Mouse (Mus musculus): Measurements from ENCODE around the gene Lag3. TPM values are rescaled to one million over a fixed set of nuclear protein-coding genes. Genes with fewer than 3 reads are reported as not detected.
A peak's percentile ranks its signal among the peaks of the same experiment; 100 is the strongest.
"Not testable (repeated sequence)": the region's sequence is repeated elsewhere in the genome, so short reads cannot be mapped to it uniquely, and the experiment has no call there.

The Lag3 gene
- total RNA-seq, 2 experiments from 2014 or later = 1.2 to 2.1 TPM

- no peak for DNase-seq (ENCODE audit: low spot score in 2 of 2)
Measured at GRCm38 (mm10) chr6:124901851-124902250, 9.7 kb downstream of the Lag3 start.

- DNase-seq (ENCODE audit: low spot score in 2 of 2) = peak; percentile 31 to 44
Measured at GRCm38 (mm10) chr6:124900801-124901480, 10.6 kb downstream of the Lag3 start.

- no peak for DNase-seq (ENCODE audit: low spot score in 2 of 2)
Measured at GRCm38 (mm10) chr6:124900056-124900800, 11.3 kb downstream of the Lag3 start.

DNA sequence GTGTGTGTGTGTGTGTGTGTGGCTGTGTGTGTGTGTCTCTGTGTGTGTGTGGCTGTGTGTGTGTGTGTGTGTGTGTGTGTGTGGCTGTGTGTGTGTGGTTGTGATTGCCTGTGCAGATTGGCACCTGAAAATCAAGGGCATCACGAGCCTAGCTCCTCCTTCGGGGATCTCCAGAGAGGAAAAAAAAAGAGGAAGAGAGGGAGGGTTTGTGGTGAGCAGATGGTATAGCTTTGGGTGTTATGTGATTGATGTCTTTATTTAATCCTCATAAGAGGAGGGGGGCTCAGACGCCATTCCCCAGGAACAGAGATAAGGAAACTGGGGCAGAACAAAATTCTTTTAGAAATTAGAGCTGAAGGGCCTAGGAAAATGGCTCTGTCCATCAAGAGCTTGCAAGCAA, 13.1 kb downstream of the Lag3 start:
- no peak for DNase-seq (ENCODE audit: low spot score in 2 of 2)

DNA sequence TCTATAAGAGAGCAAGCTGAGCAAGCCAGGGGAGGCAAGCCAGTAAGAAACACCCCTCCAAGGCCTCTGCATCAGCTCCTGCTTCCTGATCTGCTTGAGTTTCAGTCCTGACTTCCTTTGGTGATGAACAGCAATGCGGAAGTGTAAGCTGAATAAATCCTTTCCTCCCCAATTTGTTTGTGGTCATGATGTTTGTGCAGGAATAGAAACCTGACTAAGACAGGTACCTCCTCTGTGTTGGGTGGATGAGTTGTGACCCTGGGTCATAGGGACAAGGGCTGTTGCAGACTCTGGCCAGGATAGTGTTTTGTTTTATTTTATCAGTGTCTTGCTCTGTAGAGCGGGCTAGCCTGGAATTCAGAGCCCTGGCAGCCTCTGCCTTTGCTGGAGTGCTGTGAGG, 17.4 kb downstream of the Lag3 start:
- DNase-seq (ENCODE audit: low spot score in 2 of 2) = not testable (repeated sequence)

DNA sequence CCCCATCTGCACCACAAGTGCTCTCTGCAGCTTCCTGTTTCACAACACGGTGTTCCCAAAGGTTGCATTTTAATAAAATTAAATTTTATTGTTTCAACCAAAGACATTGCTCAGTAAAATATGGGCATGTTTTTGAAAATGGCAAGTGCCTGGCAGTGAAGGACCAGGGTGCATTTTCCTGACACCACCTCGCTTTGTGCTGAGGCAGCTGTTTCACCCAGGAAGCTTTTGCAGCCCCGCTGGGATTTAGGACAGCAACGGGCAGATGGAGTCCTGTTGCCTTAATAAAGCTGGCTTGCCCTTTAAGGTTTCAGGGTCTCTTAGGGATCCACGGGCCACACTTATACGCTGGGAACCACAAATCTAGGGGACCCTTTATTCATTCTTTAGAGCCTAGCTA, 20.5 kb downstream of the Lag3 start:
- DNase-seq (ENCODE audit: low spot score in 2 of 2) = no peak

DNA sequence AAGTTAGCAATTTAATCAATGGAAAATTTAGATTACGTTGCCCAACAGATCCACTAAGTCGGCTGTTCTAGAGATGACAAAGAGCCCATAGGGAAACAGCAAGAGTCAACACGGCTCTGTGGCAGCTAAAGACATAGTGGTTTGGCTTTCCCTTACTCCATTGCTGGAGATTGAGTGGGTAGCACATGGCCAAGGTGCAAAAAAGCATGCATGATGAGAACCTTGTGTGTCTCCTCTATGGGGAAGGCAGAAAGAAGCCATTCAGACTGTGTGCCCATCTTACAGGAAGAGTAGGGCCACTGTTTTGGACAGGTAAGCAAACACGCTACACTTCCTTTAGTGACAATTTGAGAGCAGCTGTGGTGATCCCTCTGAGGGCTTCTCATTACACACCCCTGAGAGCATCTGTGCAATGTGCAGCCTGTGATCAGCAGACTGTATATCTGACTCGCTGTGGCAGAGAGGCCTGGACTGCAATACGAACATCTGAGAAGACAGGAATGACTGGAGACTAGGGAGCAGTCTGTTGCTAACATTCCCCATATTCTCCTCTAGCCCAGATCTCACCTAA, 22.9 kb downstream of the Lag3 start:
- no peak for DNase-seq (ENCODE audit: low spot score in 2 of 2)

GRCm38 (mm10) chr6:124887986-124888385, 23.5 kb downstream of the Lag3 start, which contains the start of gene Cd4:
Cd4 (minus strand) TSS chr6:124888221.
- no peak for DNase-seq (ENCODE audit: low spot score in 2 of 2)

DNA sequence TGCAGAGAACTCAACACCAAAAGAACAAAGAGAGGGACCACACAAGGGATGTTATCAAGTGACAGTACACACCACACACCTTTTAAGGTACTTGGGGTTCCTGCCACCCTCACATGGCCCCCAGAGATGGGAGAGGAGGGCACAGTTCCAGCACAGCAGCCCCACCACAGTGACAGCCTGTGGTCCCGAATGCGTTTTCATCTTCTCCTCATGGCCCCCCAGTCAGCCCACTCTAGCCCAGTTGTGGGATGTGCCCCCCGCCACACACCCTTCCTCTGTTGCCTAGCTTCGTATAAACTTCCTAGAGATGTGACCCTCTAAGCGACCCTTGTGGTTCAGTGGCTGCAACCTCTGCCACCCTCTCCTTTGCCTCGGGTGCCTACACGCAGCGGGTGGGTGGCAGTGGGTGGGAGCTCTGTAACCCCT, 25.5 kb downstream of the Lag3 start:
- DNase-seq (ENCODE audit: low spot score in 2 of 2) = no peak

- peak; percentile 37 for DNase-seq (ENCODE audit: low spot score in 2 of 2)
Measured at GRCm38 (mm10) chr6:124884714-124885500, 26.6 kb downstream of the Lag3 start.

GRCm38 (mm10) chr6:124883351-124883750, 28.2 kb downstream of the Lag3 start:
- DNase-seq (ENCODE audit: low spot score in 2 of 2) = no peak

DNA sequence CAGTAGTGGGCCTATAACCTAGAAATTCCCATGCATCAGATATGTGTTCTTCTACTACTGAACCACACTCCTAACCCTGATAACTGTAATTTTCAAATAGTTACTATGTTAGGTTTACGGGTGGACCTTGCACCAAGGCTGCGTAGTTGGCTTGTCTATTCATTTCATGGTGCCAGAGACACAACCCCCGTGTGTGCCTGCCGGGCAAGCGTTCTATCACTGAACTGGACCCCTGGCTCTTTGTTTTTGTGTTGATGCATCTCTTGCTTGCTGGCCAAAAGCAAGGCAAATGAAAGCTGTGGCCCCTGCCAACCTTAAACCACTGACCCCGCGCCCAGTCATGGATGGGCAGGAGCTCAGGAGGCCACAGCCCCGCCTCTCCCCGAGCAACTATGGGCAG, 29.7 kb downstream of the Lag3 start:
- no peak for DNase-seq (ENCODE audit: low spot score in 2 of 2)

- no peak for DNase-seq (ENCODE audit: low spot score in 2 of 2)
Measured at GRCm38 (mm10) chr6:124879390-124879789, 32.1 kb downstream of the Lag3 start.

- no peak for DNase-seq (ENCODE audit: low spot score in 2 of 2)
Measured at GRCm38 (mm10) chr6:124874348-124874747, 37.2 kb downstream of the Lag3 start.

GRCm38 (mm10) chr6:124866560-124866959, 44.9 kb downstream of the Lag3 start:
- DNase-seq (ENCODE audit: low spot score in 2 of 2) = no peak

DNA sequence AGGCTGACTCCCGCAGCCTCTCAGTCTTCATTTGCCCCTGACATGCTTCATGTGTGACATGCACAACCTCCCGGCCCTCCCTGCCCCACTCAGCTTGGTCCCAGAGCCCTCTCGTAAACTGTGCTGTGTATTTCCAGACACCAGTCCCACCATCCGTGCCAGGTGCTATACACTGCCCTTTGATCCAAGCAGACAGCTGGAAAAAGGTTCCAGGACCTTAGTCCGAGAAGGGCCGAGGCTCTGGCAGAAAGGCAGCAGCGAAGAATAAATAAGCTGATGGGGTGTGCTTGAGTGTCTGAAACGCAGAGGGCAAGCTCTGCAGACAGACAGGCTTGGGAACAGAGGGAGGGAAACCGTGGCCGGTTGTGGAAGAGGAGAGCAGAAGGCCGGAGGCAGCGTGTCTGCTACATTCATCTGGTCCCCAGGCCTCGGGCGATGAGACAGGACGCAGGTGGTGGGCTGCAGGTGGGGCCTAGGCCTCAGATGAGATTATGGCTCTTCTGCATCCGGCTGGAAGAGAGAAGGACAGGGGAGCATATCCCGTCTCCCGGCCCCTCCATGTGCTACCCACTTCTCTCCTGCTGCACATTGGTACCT, 45.6 kb downstream of the Lag3 start:
- DNase-seq (ENCODE audit: low spot score in 2 of 2) = no peak

GRCm38 (mm10) chr6:124863658-124864298, 47.7 kb downstream of the Lag3 start, which contains the start of gene Gpr162:
Gpr162 (minus strand) TSS chr6:124863983.
- DNase-seq (ENCODE audit: low spot score in 2 of 2) = peak; percentile 75 to 78

- DNase-seq (ENCODE audit: low spot score in 2 of 2) = no peak
Measured at GRCm38 (mm10) chr6:124863125-124863657, 48.3 kb downstream of the Lag3 start.

DNA sequence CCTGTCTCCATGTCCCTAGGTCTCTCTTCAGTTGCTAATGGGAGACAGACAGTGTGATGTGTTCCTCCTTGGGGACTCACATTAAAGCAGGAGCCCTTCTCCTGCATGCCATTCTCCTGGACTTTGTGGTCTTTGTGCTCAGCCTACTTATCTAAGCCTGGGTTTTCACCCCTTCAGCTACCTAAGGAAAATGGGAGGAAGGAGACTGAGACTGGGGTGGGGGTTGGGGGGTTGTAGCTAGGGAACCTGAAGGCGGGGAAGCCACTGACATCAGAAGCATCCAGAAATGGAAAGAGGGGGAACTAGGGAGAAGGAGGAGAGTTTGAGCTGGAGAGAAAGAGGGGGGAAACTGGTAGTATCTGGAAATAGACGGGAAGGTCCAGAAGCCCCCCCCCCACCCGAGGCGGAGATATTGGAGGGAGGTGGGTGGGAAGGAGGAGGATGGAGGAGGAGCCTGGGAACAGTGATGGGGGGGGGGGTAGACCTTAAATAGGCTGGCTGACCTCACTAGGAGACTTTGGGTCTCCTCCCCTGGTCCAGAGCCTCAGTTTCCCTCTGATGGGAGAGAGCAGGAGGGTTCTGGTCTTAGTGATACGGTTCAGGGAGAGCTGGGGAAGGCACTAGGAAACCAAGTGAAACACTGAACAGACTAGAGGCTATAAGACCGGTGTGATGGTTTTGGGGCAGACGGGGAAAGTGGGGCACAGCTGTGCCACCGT, 48.9 kb downstream of the Lag3 start:
- DNase-seq (ENCODE audit: low spot score in 2 of 2) = peak in 1 of 2 experiments; percentile 32

DNA sequence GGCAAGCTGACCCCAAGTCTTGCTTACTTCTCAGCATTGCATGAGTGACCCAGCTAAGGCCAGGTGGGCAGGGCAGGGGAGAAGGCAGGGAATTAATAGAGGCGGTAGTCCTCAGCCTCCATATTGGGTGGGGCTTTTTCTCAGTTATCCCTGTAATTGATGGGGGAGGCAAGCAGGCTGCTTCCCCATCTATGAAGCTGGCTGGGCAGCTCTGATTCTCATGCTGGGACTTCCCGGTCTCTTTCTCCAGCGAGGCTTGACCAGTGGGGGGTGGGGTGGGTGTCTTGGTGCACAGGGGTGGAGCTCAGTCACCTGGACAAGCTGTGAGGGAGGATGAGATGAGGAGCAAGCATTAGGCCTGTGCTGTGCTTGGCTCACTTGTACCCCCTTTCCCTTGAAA, 49.7 kb downstream of the Lag3 start:
- DNase-seq (ENCODE audit: low spot score in 2 of 2) = no peak

All from layer of hippocampus, postnatal 10 days (tissue).